Mouse (Mus musculus) testis, adult 2 months (tissue): ENCODE results near the gene Bloc1s5. TPM values are rescaled to one million over a fixed set of nuclear protein-coding genes. Genes with fewer than 3 reads are reported as not detected.
"Not testable (repeated sequence)": the region's sequence is repeated elsewhere in the genome, so short reads cannot be mapped to it uniquely, and the experiment has no call there.

Experiments
- H3K27ac ChIP-seq: fragments of 200-500 bp; 2 replicates; pipeline ENCODE4 v1.5.1; 2012; ENCODE audit warnings: low read depth, low read length; ENCODE audit not compliant: control insufficient read depth, insufficient read depth
- H3K27me3 ChIP-seq: fragments of 200-500 bp; 2 replicates; pipeline ENCODE4 v1.6.1; 2012; ENCODE audit warnings: mild to moderate bottlenecking, low read length, moderate library complexity; ENCODE audit not compliant: control insufficient read depth, insufficient read depth
- H3K36me3 ChIP-seq: fragments of 200-500 bp; 2 replicates; pipeline ENCODE4 v1.6.1; 2012; ENCODE audit warnings: mild to moderate bottlenecking, low read length; ENCODE audit not compliant: control insufficient read depth, insufficient read depth
- H3K4me1 ChIP-seq: fragments of 200-500 bp; 2 replicates; pipeline ENCODE4 v1.6.1; 2012; ENCODE audit warnings: low read length; ENCODE audit not compliant: control insufficient read depth, insufficient read depth
- H3K4me3 ChIP-seq: fragments of 200-500 bp; 2 replicates; pipeline ENCODE4 v1.5.1; 2012; ENCODE audit warnings: low read depth, mild to moderate bottlenecking, low read length, moderate library complexity, mixed read lengths; ENCODE audit not compliant: control insufficient read depth
- CTCF ChIP-seq: fragments of 200-500 bp; IDR thresholded peaks from 2 replicates; pipeline ENCODE4 v1.5.1; 2012; ENCODE audit warnings: low read depth, mild to moderate bottlenecking, inconsistent platforms, low read length, moderate library complexity; ENCODE audit not compliant: control insufficient read depth, insufficient read depth, insufficient replicate concordance
- POLR2A ChIP-seq: fragments of 200-500 bp; IDR thresholded peaks from 2 replicates; pipeline ENCODE4 v1.6.1; 2012; ENCODE audit warnings: low read depth, mild to moderate bottlenecking, inconsistent platforms, low read length, moderate library complexity; ENCODE audit not compliant: control insufficient read depth
- polyA plus RNA-seq: library from polyadenylated mRNA; depleted of rRNA; stranded (reverse); fragments of >200 nt; gene quantifications from 2 replicates; pipeline ENCODE4 v1.2.3, GENCODE M21; 2012

Gene Bloc1s5
- polyA plus RNA-seq, 1 experiment: 5.3 TPM

- Histone ChIP-seq H3K4me1 (peaks cover 5% of the 10 kb centered on the region), H3K4me3 (peak overlapping the region; percentile 96), H3K36me3 (no peaks in the 10 kb centered on the region), H3K27ac (peak overlapping the region; percentile 83), H3K27me3 (no peaks in the 10 kb centered on the region)
- TF ChIP-seq POLR2A (no peak), CTCF (no peak)
Observed at GRCm38 (mm10) chr13:38634256-38634799, 581 bp downstream of the Bloc1s5 start.

- H3K4me3 ChIP-seq: no peak overlapping the region
- no peak overlapping the region for H3K27ac ChIP-seq
- peaks cover 5% of the 10 kb centered on the region for H3K4me1 ChIP-seq
- no peaks in the 10 kb centered on the region for H3K27me3 ChIP-seq
- no peak for TF ChIP-seq CTCF
- H3K36me3 ChIP-seq: no peaks in the 10 kb centered on the region
Observed at GRCm38 (mm10) chr13:38633287-38634000, 1.5 kb downstream of the Bloc1s5 start.

- Histone ChIP-seq H3K4me1 (peaks cover 5% of the 10 kb centered on the region), H3K27ac (no peak overlapping the region), H3K27me3 (no peaks in the 10 kb centered on the region), H3K36me3 (no peaks in the 10 kb centered on the region), H3K4me3 (no peak overlapping the region)
- TF ChIP-seq POLR2A (no peak), CTCF (no peak)
Observed at GRCm38 (mm10) chr13:38632556-38632955, 2.4 kb downstream of the Bloc1s5 start.

DNA sequence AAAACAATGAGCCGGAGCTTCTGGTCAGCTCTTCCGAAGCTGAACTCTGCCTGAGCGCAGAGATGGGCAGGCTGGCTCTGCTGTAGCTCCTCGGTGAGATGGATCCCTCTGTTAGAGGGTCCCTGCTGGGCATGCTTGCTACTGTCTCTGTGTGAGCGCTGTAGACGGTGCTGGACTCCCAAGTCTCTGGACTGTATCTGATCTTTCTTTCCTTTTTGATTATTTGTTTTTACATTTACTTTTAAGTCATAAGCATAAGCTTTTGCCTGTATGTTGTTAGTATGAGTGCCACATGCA is 8.7 kb downstream of the Bloc1s5 start:
- Histone ChIP-seq H3K27ac (peak overlapping the region; percentile 58), H3K36me3 (no peaks in the 10 kb centered on the region), H3K4me1 (no peaks in the 10 kb centered on the region), H3K4me3 (no peak overlapping the region), H3K27me3 (no peaks in the 10 kb centered on the region)
- TF ChIP-seq CTCF (no peak), POLR2A (no peak)

DNA sequence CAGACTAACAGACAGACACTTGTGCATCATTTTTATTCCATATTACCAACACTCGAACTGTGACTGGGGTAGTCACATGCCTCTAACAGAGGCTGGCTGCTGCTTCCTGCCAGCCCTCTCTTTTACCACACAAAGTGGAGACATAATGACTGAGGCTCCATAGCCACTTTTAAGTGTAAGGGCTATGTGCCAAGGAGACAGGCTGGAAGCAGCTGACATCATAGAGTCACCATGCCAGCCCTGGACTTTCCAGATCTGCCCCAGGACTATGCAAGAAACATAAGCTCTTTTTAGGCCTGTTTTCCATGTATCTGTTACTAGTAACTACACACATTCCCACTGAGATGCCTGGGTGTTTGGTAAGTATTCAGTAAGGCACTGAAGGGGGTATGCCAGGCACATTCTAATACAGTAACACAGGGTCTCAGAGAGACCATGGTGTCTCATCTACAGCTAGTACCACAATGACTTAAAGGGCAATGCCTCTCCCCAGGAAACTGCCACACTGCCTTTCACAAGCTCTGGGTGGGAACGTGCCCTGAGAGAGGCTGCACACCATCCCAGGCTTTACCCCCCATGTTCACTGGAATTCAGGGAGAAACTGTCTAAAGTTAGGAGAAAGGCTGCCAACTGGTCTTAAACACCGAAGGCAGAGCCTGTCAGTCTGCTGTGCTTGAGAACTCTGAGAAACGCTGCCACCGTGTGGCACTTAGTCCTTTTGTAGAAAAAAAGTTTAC is 9.2 kb downstream of the Bloc1s5 start:
- H3K27ac ChIP-seq: peak overlapping the region; percentile 58; the same call in 1 of the 2 replicates
- H3K27me3 ChIP-seq: no peaks in the 10 kb centered on the region
- H3K36me3 ChIP-seq: no peaks in the 10 kb centered on the region
- H3K4me1 ChIP-seq: no peaks in the 10 kb centered on the region
- H3K4me3 ChIP-seq: no peak overlapping the region
- TF ChIP-seq POLR2A (no peak), CTCF (no peak)

DNA sequence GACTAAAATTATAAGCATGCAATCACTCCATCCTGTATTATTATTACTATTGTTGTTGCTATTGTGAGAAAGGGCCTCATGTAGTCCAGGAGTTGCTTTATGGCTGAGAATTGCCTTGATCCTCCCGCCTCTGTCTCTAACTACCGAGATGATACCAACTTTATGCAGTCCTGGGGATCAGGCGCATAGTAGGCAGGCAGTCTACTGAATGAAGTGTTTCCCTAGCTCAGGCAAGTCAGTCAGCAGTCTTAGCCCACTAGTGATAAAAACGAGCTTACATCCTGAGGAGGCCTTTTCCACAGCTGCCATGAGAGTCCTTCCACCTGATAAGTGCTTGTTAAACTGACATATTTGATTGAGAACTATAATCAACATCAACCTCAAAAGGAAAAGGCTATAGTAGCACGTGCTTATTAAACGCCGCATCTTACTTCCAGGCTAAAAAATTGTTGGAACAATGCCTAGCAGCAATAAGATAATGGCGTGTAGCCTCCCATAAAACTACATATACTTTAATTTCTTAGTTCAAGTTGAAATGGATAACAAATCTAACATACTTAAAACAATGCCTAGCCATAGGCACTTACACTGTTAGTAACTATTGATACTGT is 10.5 kb downstream of the Bloc1s5 start:
- H3K27me3 ChIP-seq: no peaks in the 10 kb centered on the region
- TF ChIP-seq CTCF (no peak), POLR2A (no peak)
- no peaks in the 10 kb centered on the region for H3K36me3 ChIP-seq
- H3K4me1 ChIP-seq: no peaks in the 10 kb centered on the region
- no peak overlapping the region for H3K27ac ChIP-seq
- no peak overlapping the region for H3K4me3 ChIP-seq

GRCm38 (mm10) chr13:38623296-38623695 is 11.6 kb downstream of the Bloc1s5 start:
- H3K4me1 ChIP-seq: no peaks in the 10 kb centered on the region
- TF ChIP-seq POLR2A: no peak
- TF ChIP-seq CTCF: no peak

GRCm38 (mm10) chr13:38618001-38618630 is 16.8 kb downstream of the Bloc1s5 start:
- not testable (repeated sequence) for H3K36me3 ChIP-seq, H3K27me3 ChIP-seq, H3K27ac ChIP-seq, H3K4me3 ChIP-seq, H3K4me1 ChIP-seq

More at GRCm38 (mm10) chr13:38623296-38623695, 11.6 kb downstream of the Bloc1s5 start:
- no peaks in the 10 kb centered on the region for H3K27me3 ChIP-seq
- H3K27ac ChIP-seq: no peak overlapping the region
- H3K36me3 ChIP-seq: no peaks in the 10 kb centered on the region; the same call in 1 of the 2 replicates
- no peak overlapping the region for H3K4me3 ChIP-seq
